Mouse (Mus musculus): Measurements from ENCODE around the gene Tln2. TPM values are rescaled to one million over a fixed set of nuclear protein-coding genes. Genes with fewer than 3 reads are reported as not detected.

The Tln2 gene
- total RNA-seq, 1 experiment = 20.2 TPM

DNA sequence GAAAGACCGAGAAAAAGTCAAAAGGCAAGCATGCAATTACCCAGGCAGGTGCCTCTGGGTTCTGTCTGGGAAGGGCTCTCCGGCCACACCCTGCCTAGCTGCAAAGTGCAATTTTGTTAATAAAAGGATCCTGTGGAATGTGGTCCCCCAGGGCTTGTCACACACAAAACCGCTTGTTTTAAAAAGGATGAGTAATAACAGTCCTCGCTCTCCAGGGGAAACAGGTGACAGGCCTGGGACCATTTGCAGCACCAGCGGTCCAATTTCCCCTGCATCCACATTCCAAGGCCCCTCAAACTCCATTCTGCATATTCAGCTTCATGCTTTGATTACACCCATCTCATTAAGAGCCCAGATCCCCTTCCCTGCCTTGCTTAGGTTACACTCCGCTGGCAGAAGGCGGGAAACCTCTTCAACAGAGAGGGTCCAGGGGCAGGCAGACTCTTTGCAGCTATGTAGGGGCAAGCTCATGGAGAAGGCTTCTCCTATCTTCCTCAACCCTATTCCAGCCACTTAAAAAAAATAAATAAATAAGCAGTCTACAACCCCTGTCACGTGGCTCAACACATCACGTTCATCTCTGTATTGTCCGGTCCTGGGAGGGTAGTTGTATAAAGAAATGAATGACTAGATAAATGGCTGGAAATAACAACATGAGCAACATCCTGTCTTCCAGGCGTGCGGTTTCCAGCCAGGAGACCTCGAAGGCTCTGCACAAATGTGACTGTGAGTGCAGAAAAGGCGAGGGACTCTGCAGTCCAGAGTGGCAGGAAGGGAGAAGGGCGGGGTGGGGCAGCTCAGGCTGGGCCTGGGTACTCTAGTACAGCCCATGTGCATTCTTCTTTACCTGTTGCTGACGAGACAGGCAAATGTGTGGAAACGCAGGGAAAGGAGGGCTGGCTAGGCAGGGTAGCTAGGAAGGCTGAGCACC, 19.5 kb downstream of the Tln2 start:
- Histone ChIP-seq H3K4me1 (ENCODE audit: control insufficient read depth in 2 of 2, insufficient read depth in 2 of 2, low read length in 2 of 2, poor library complexity in 1 of 2) (peaks cover 1 to 11% of the 10 kb centered on the region in 2 experiments; a peak in 2 of 4 replicates), H3K9me3 (ENCODE audit: control insufficient read depth, insufficient read depth, low read depth, low read length) (no peaks in the 10 kb centered on the region), H3K27ac (ENCODE audit: insufficient read depth, low read depth, low read length, poor library complexity, severe bottlenecking) (no peak overlapping the region), H3K36me3 (ENCODE audit: control insufficient read depth, insufficient read depth, low read length, poor library complexity, severe bottlenecking) (no peaks in the 10 kb centered on the region), H3K4me3 (ENCODE audit: insufficient read depth in 1 of 2, low read depth in 1 of 2, low read length in 2 of 2, poor library complexity in 1 of 2, severe bottlenecking in 1 of 2) (no peak overlapping the region), H3K9ac (ENCODE audit: insufficient read depth, low read depth, low read length, poor library complexity, severe bottlenecking) (no peak overlapping the region)
- no peak for DNase-seq (ENCODE audit: low read depth, low spot score)
- no peak for TF ChIP-seq ZC3H11A (IDR thresholded peaks at IDR 0.05; ENCODE audit: borderline replicate concordance, low read depth, low read length)
- no peak for TF ChIP-seq MAFK (IDR thresholded peaks at IDR 0.05; ENCODE audit: insufficient read depth, low read depth, low read length)
- no peak for TF ChIP-seq ZNF384 (IDR thresholded peaks at IDR 0.05; ENCODE audit: low read depth, low read length)
- no peak for TF ChIP-seq HCFC1 (IDR thresholded peaks at IDR 0.05; ENCODE audit: borderline replicate concordance, insufficient read depth, low read length)
- no peak for TF ChIP-seq CHD2 (IDR thresholded peaks at IDR 0.05; ENCODE audit: low read depth, low read length)
- in situ Hi-C loops (cut with MboI; ENCODE audit: low sequenced_read_pairs in 2 of 2, unreplicated experiment in 2 of 2) = no loop called here

- no peak overlapping the region for H3K27ac ChIP-seq (ENCODE audit: insufficient read depth, low read depth, low read length, poor library complexity, severe bottlenecking)
- no peak for DNase-seq (ENCODE audit: low read depth, low spot score)
- H3K4me1 ChIP-seq (ENCODE audit: control insufficient read depth in 2 of 2, insufficient read depth in 2 of 2, low read length in 2 of 2, poor library complexity in 1 of 2) = peaks cover 1 to 10% of the 10 kb centered on the region in 2 experiments; a peak in 2 of 4 replicates
Observed at GRCm38 (mm10) chr9:67534420-67534819, 25.1 kb downstream of the Tln2 start.

GRCm38 (mm10) chr9:67533260-67533659, 26.2 kb downstream of the Tln2 start:
- no peak for DNase-seq (ENCODE audit: low read depth, low spot score)
- TF ChIP-seq MAFK (IDR thresholded peaks at IDR 0.05; ENCODE audit: insufficient read depth, low read depth, low read length) = no peak
- TF ChIP-seq ZC3H11A (IDR thresholded peaks at IDR 0.05; ENCODE audit: borderline replicate concordance, low read depth, low read length) = no peak
- no peak for TF ChIP-seq CHD2 (IDR thresholded peaks at IDR 0.05; ENCODE audit: low read depth, low read length)
- no peak for TF ChIP-seq HCFC1 (IDR thresholded peaks at IDR 0.05; ENCODE audit: borderline replicate concordance, insufficient read depth, low read length)
- TF ChIP-seq ZNF384 (IDR thresholded peaks at IDR 0.05; ENCODE audit: low read depth, low read length) = no peak
- in situ Hi-C loops (cut with MboI; ENCODE audit: low sequenced_read_pairs in 2 of 2, unreplicated experiment in 2 of 2) = no loop called here
- Histone ChIP-seq H3K36me3 (ENCODE audit: control insufficient read depth, insufficient read depth, low read length, poor library complexity, severe bottlenecking) (no peaks in the 10 kb centered on the region), H3K4me3 (ENCODE audit: insufficient read depth in 1 of 2, low read depth in 1 of 2, low read length in 2 of 2, poor library complexity in 1 of 2, severe bottlenecking in 1 of 2) (no peak overlapping the region), H3K9me3 (ENCODE audit: control insufficient read depth, insufficient read depth, low read depth, low read length) (no peaks in the 10 kb centered on the region), H3K9ac (ENCODE audit: insufficient read depth, low read depth, low read length, poor library complexity, severe bottlenecking) (no peak overlapping the region), H3K27ac (ENCODE audit: insufficient read depth, low read depth, low read length, poor library complexity, severe bottlenecking) (no peak overlapping the region), H3K4me1 (ENCODE audit: control insufficient read depth in 2 of 2, insufficient read depth in 2 of 2, low read length in 2 of 2, poor library complexity in 1 of 2) (peaks cover 1 to 6% of the 10 kb centered on the region in 2 experiments; a peak in 1 of 4 replicates)

More at GRCm38 (mm10) chr9:67534420-67534819, 25.1 kb downstream of the Tln2 start:
- Histone ChIP-seq H3K9me3 (ENCODE audit: control insufficient read depth, insufficient read depth, low read depth, low read length) (no peaks in the 10 kb centered on the region), H3K36me3 (ENCODE audit: control insufficient read depth, insufficient read depth, low read length, poor library complexity, severe bottlenecking) (no peaks in the 10 kb centered on the region), H3K9ac (ENCODE audit: insufficient read depth, low read depth, low read length, poor library complexity, severe bottlenecking) (no peak overlapping the region), H3K4me3 (ENCODE audit: insufficient read depth in 1 of 2, low read depth in 1 of 2, low read length in 2 of 2, poor library complexity in 1 of 2, severe bottlenecking in 1 of 2) (no peak overlapping the region)
- TF ChIP-seq CHD2 (IDR thresholded peaks at IDR 0.05; ENCODE audit: low read depth, low read length) (no peak), HCFC1 (IDR thresholded peaks at IDR 0.05; ENCODE audit: borderline replicate concordance, insufficient read depth, low read length) (no peak), ZNF384 (IDR thresholded peaks at IDR 0.05; ENCODE audit: low read depth, low read length) (no peak), MAFK (IDR thresholded peaks at IDR 0.05; ENCODE audit: insufficient read depth, low read depth, low read length) (no peak), ZC3H11A (IDR thresholded peaks at IDR 0.05; ENCODE audit: borderline replicate concordance, low read depth, low read length) (no peak)
- in situ Hi-C loops (cut with MboI; ENCODE audit: low sequenced_read_pairs in 2 of 2, unreplicated experiment in 2 of 2) = no loop called here

- Histone ChIP-seq H3K36me3 (ENCODE audit: control insufficient read depth, insufficient read depth, low read length, poor library complexity, severe bottlenecking) (no peaks in the 10 kb centered on the region), H3K4me1 (ENCODE audit: control insufficient read depth in 2 of 2, insufficient read depth in 2 of 2, low read length in 2 of 2, poor library complexity in 1 of 2) (0 out of 4 replicates have a peak, but pooled peaks cover 0 to 3% of the 10 kb centered on the region in 2 experiments), H3K27ac (ENCODE audit: insufficient read depth, low read depth, low read length, poor library complexity, severe bottlenecking) (no peak overlapping the region), H3K9me3 (ENCODE audit: control insufficient read depth, insufficient read depth, low read depth, low read length) (no peaks in the 10 kb centered on the region), H3K9ac (ENCODE audit: insufficient read depth, low read depth, low read length, poor library complexity, severe bottlenecking) (no peak overlapping the region), H3K4me3 (ENCODE audit: insufficient read depth in 1 of 2, low read depth in 1 of 2, low read length in 2 of 2, poor library complexity in 1 of 2, severe bottlenecking in 1 of 2) (no peak overlapping the region)
- TF ChIP-seq CHD2 (IDR thresholded peaks at IDR 0.05; ENCODE audit: low read depth, low read length) (no peak), ZNF384 (IDR thresholded peaks at IDR 0.05; ENCODE audit: low read depth, low read length) (no peak), MAFK (IDR thresholded peaks at IDR 0.05; ENCODE audit: insufficient read depth, low read depth, low read length) (no peak), ZC3H11A (IDR thresholded peaks at IDR 0.05; ENCODE audit: borderline replicate concordance, low read depth, low read length) (no peak), HCFC1 (IDR thresholded peaks at IDR 0.05; ENCODE audit: borderline replicate concordance, insufficient read depth, low read length) (no peak)
- DNase-seq (ENCODE audit: low read depth, low spot score) = no peak
- in situ Hi-C loops (cut with MboI; ENCODE audit: low sequenced_read_pairs in 2 of 2, unreplicated experiment in 2 of 2) = no loop called here
Observed at GRCm38 (mm10) chr9:67532631-67533030, 26.9 kb downstream of the Tln2 start.

Data from ES-E14 (cell line).